Mouse (Mus musculus) intestine, embryonic 14.5 days (tissue): ENCODE results near the gene Pdlim1. TPM values are rescaled to one million over a fixed set of nuclear protein-coding genes. Genes with fewer than 3 reads are reported as not detected.
A peak's percentile ranks its signal among the peaks of the same experiment; 100 is the strongest.

Source experiments
- ATAC-seq: fragments of 200-750 bp; cut with Nextera tagmentation; replicated peaks from 2 replicates; pipeline ENCODE4 v1.8.0; 2017; ENCODE audit warnings: low read depth, moderate number of reproducible peaks, moderate TSS enrichment, moderate library complexity; ENCODE audit not compliant: low FRiP score, low TSS enrichment
- DNase-seq: peaks from one replicate; pipeline ENCODE4 v3.0.0-alpha.2; 2018; ENCODE audit warnings: low spot score
- H3K27ac ChIP-seq: fragments of 300-500 bp; sonication (generic); 2 replicates; pipeline ENCODE4 v1.5.1; 2014; ENCODE audit warnings: low read depth, mild to moderate bottlenecking, control low read depth
- H3K27me3 ChIP-seq: fragments of 300-500 bp; sonication (generic); replicated peaks from 2 replicates; pipeline ENCODE4 v1.6.1; 2014; ENCODE audit warnings: low read length, control low read depth; ENCODE audit not compliant: control insufficient read depth, insufficient read depth
- H3K36me3 ChIP-seq: fragments of 300-500 bp; sonication (generic); 2 replicates; pipeline ENCODE4 v1.6.1; 2014; ENCODE audit warnings: low read length, control low read depth; ENCODE audit not compliant: control insufficient read depth, insufficient read depth
- H3K4me1 ChIP-seq: fragments of 300-500 bp; sonication (generic); replicated peaks from 2 replicates; pipeline ENCODE4 v1.6.1; 2014; ENCODE audit warnings: low read length, control low read depth, mixed read lengths; ENCODE audit not compliant: control insufficient read depth, insufficient read depth
- H3K4me2 ChIP-seq: fragments of 300-500 bp; sonication (generic); 2 replicates; pipeline ENCODE4 v1.6.1; 2014; ENCODE audit warnings: low read length
- H3K4me3 ChIP-seq: fragments of 300-500 bp; sonication (generic); 2 replicates; pipeline ENCODE4 v1.5.1; 2014; ENCODE audit warnings: low read depth, low read length, control low read depth, mixed read lengths
- H3K9ac ChIP-seq: fragments of 300-500 bp; sonication (generic); 2 replicates; pipeline ENCODE4 v1.6.1; 2014; ENCODE audit warnings: mild to moderate bottlenecking, low read length
- H3K9me3 ChIP-seq: fragments of 300-500 bp; sonication (generic); 2 replicates; pipeline ENCODE4 v1.6.1; 2016; ENCODE audit warnings: low read length, control low read depth; ENCODE audit not compliant: control insufficient read depth
- WGBS: fragments of 180-500 bp; shearing (Covaris S2); extraction: QIAGEN DNeasy Blood & Tissue Kit; methylation state at CpG from one replicate; pipeline ENCODE4 v1.1.7; 2014; 5-methylcytosine and 5-hydroxymethylcytosine counted together
- polyA plus RNA-seq: library from polyadenylated mRNA; unstranded; fragments of >200 nt; fragmentation: Nextera tagmentation; extraction: Ambion mirVana; gene quantifications from 2 replicates; pipeline ENCODE4 v1.2.1, GENCODE M21; 2014

Gene Pdlim1
- polyA plus RNA-seq, 1 experiment from 2014 or later: 192 TPM

GRCm38 (mm10) chr19:40277494-40277893, 5.9 kb upstream of the Pdlim1 start:
- no peaks in the 10 kb centered on the region for H3K4me1 ChIP-seq
- no peak overlapping the region for H3K4me3 ChIP-seq
- DNase-seq: no peak
- H3K9ac ChIP-seq: no peak overlapping the region
- no peak overlapping the region for H3K27ac ChIP-seq
- no peaks in the 10 kb centered on the region for H3K36me3 ChIP-seq
- H3K9me3 ChIP-seq: no peaks in the 10 kb centered on the region
- WGBS: 89% methylated on average over 8 of the region's 8 CpGs
- 0 out of 2 replicates have a peak, but pooled peaks cover 4% of the 10 kb centered on the region for H3K27me3 ChIP-seq
- H3K4me2 ChIP-seq: no peak overlapping the region
- ATAC-seq: no peak

GRCm38 (mm10) chr19:40275401-40276188, 4.0 kb upstream of the Pdlim1 start:
- Histone ChIP-seq H3K27me3 (0 out of 2 replicates have a peak, but pooled peaks cover 8% of the 10 kb centered on the region), H3K9me3 (no peaks in the 10 kb centered on the region), H3K27ac (no peak overlapping the region), H3K4me3 (no peak overlapping the region), H3K4me1 (no peaks in the 10 kb centered on the region), H3K9ac (no peak overlapping the region), H3K36me3 (no peaks in the 10 kb centered on the region), H3K4me2 (no peak overlapping the region)
- 86% methylated on average over 14 of the region's 14 CpGs for WGBS
- no peak for DNase-seq
- ATAC-seq: no peak

GRCm38 (mm10) chr19:40272674-40273073, 1.0 kb upstream of the Pdlim1 start:
- H3K4me1 ChIP-seq: no peaks in the 10 kb centered on the region
- no peak overlapping the region for H3K27ac ChIP-seq
- 47% methylated on average over 13 of the region's 13 CpGs for WGBS
- H3K9me3 ChIP-seq: no peaks in the 10 kb centered on the region
- H3K36me3 ChIP-seq: no peaks in the 10 kb centered on the region
- no peak overlapping the region for H3K4me2 ChIP-seq
- no peak overlapping the region for H3K9ac ChIP-seq
- DNase-seq (no peak), ATAC-seq (no peak)
- no peak overlapping the region for H3K4me3 ChIP-seq
- H3K27me3 ChIP-seq: 0 out of 2 replicates have a peak, but pooled peaks cover 12% of the 10 kb centered on the region

- 8% methylated on average over 63 of the region's 63 CpGs for WGBS
Measured at GRCm38 (mm10) chr19:40270351-40271307, 1.0 kb downstream of the Pdlim1 start.

GRCm38 (mm10) chr19:40269526-40269925, 2.1 kb downstream of the Pdlim1 start:
- Histone ChIP-seq H3K9me3 (no peaks in the 10 kb centered on the region), H3K27me3 (0 out of 2 replicates have a peak, but pooled peaks cover 12% of the 10 kb centered on the region), H3K4me2 (no peak overlapping the region), H3K4me1 (no peaks in the 10 kb centered on the region), H3K36me3 (no peaks in the 10 kb centered on the region), H3K4me3 (no peak overlapping the region), H3K9ac (no peak overlapping the region), H3K27ac (no peak overlapping the region)
- DNase-seq: no peak
- ATAC-seq: no peak
- 76% methylated on average over 5 of the region's 5 CpGs for WGBS

More at GRCm38 (mm10) chr19:40270351-40271307, 1.0 kb downstream of the Pdlim1 start:
- Histone ChIP-seq H3K27me3 (0 out of 2 replicates have a peak, but pooled peaks cover 12% of the 10 kb centered on the region), H3K4me1 (no peaks in the 10 kb centered on the region), H3K4me3 (peak overlapping the region; percentile 70), H3K9ac (peak overlapping the region; percentile 66), H3K36me3 (no peaks in the 10 kb centered on the region), H3K4me2 (peak overlapping the region; percentile 91), H3K27ac (peak overlapping the region; percentile 27), H3K9me3 (no peaks in the 10 kb centered on the region)
- peak; percentile 79 for DNase-seq
- ATAC-seq: peak; percentile 59

- Histone ChIP-seq H3K27me3 (0 out of 2 replicates have a peak, but pooled peaks cover 12% of the 10 kb centered on the region), H3K9me3 (no peaks in the 10 kb centered on the region), H3K4me3 (no peak overlapping the region), H3K36me3 (no peaks in the 10 kb centered on the region), H3K4me2 (no peak overlapping the region), H3K27ac (no peak overlapping the region), H3K9ac (no peak overlapping the region), H3K4me1 (no peaks in the 10 kb centered on the region)
- 37% methylated on average over 3 of the region's 3 CpGs for WGBS
- ATAC-seq (no peak), DNase-seq (no peak)
Measured at GRCm38 (mm10) chr19:40268493-40268892, 3.1 kb downstream of the Pdlim1 start.

- H3K4me1 ChIP-seq: no peaks in the 10 kb centered on the region
- DNase-seq (no peak), ATAC-seq (no peak)
- 0 out of 2 replicates have a peak, but pooled peaks cover 7% of the 10 kb centered on the region for H3K27me3 ChIP-seq
- 84% methylated on average over 1 of the region's 1 CpGs for WGBS
- no peak overlapping the region for H3K9ac ChIP-seq
- no peak overlapping the region for H3K4me2 ChIP-seq
- no peak overlapping the region for H3K27ac ChIP-seq
- no peaks in the 10 kb centered on the region for H3K36me3 ChIP-seq
- no peaks in the 10 kb centered on the region for H3K9me3 ChIP-seq
- H3K4me3 ChIP-seq: no peak overlapping the region
Measured at GRCm38 (mm10) chr19:40267380-40267779, 4.3 kb downstream of the Pdlim1 start.

- no peaks in the 10 kb centered on the region for H3K36me3 ChIP-seq
- H3K27me3 ChIP-seq: no peaks in the 10 kb centered on the region
- DNase-seq: no peak
- H3K4me2 ChIP-seq: no peak overlapping the region
- H3K9ac ChIP-seq: no peak overlapping the region
- H3K4me3 ChIP-seq: no peak overlapping the region
- WGBS: 96% methylated on average over 1 of the region's 1 CpGs
- no peaks in the 10 kb centered on the region for H3K4me1 ChIP-seq
- ATAC-seq: no peak
- H3K9me3 ChIP-seq: no peaks in the 10 kb centered on the region
- no peak overlapping the region for H3K27ac ChIP-seq
Measured at GRCm38 (mm10) chr19:40259485-40259884, 12.2 kb downstream of the Pdlim1 start.
